Mouse (Mus musculus) heart, postnatal 10 days (tissue): ENCODE measurements at regions not wholly inside any gene's neighbourhood (a gene's known extent, or its start where the extent isn't known, plus 50 kb on each side); places are given as distances from the start of the nearest gene placed in this dataset.

Experiments used
- DNase-seq, 2 experiments: peaks; one replicate each; pipeline ENCODE4 v3.0.0; 2021
- intact Hi-C: fragments of 180-260 bp; cut with DNase I; formaldehyde crosslinking; loops from one replicate; pipeline ENCODE4 v1.15.1; 2025

- intact Hi-C loops: no loop called here
- no peak for DNase-seq
Measured at GRCm38 (mm10) chr1:67359824-67360223, 237.0 kb downstream of the Cps1 start.

DNA sequence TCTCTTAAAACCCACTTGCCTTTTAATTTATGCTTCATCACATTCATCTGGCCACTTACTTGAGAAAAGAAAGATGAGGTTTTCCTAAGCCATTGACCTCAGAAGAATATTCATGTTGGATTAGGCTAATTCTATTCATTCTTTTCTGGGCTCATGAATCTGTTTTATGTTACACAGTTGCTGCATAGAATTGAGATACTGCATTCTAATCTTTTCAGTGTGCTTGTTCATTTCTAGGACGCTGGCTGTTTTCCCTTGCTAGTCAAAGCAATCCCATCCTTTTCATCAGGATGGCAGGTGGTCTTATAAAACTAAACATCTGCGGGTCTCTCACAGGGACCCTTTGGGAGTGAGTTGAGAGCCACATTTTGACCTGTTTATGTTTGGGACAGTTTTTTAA is 243.2 kb downstream of the Cps1 start:
- DNase-seq: no peak
- intact Hi-C loops: no loop called here

- DNase-seq: no peak
- intact Hi-C loops: no loop called here
Measured at GRCm38 (mm10) chr1:67366485-67366884, 243.7 kb downstream of the Cps1 start.

DNA sequence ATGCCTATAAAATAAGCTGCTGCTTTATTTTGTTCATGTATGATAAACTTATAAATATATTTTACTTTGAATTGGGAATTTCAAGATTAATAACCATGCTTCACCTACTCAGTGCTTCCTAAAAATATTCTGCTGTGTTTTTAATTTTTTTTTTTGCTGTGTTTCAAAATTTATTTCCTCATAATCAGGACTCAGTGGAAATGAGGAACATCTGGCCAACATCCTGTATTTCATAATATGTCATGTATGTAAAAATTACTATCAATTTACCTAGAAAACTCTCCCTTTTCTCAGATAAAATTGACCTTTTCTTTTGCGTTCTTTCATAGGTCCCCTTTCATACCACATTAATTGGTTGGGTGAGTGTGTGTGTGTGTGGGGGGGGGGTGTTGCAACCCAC is 259.5 kb downstream of the Cps1 start:
- intact Hi-C loops: no loop called here
- no peak for DNase-seq

DNA sequence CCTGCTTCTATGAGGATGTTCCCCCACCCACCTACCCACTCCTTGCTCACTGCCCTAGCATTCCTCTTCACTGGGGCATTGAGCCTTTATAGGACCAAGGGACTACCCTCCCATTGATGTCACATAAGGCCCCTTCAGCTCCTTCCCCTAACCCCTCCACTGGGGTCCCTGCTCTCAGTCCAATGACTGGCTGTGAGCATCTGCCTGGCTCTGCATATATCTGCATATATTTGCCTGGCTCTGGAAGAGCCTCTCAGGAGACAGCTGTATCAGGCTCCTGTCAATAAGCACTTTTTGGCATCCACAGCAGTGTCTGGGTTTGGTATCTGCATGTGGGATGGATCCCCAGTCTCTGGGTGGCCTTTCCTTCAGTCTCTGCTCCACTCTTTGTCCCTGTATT is 262.6 kb downstream of the Cps1 start:
- no peak for DNase-seq
- intact Hi-C loops: no loop called here

GRCm38 (mm10) chr1:67386877-67387276 is 264.1 kb downstream of the Cps1 start:
- DNase-seq: no peak
- intact Hi-C loops: no loop called here

GRCm38 (mm10) chr1:67397757-67398446 is 275.1 kb downstream of the Cps1 start:
- DNase-seq: peak; percentile 2
- intact Hi-C loops: no loop called here

DNA sequence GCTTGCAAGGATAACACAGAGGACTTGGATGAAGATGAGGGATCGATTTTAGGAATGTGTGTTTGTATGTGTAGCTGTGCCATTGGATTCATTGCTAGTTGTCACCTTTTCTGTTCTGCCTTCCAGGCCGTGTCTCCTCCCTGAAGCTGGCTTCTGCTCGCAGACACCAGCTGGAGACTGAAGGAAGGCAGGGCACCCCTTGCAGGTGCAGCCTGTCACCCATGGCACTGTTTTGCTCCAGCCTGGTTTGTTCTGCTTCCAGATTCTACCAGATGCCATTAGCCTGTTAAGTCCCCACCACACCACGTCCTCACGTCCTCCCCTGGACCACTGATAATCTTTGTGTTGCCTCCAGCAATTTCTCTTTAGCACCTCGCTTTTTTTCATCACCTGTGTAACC is 286.7 kb downstream of the Cps1 start:
- intact Hi-C loops: no loop called here
- no peak for DNase-seq

- intact Hi-C loops: no loop called here
- no peak for DNase-seq
Measured at GRCm38 (mm10) chr1:67417196-67417595, 294.4 kb downstream of the Cps1 start.

DNA sequence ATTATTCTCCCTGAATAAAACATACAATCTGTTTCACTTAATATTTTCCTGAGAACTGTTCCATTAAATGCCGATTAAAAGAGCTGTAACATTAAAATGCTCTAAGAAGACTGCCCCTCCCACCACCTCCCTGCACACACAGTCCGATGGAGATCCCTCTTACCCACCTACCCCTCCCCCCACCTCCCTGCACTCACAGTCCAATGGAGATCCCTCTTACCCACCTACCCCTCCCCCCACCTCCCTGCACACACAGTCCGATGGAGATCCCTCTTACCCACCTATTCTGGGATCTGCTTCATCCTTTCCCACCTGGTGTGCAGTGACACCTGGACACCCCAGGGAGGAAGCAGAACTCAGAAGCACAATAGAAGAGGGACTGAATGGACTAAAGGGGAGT is 305.6 kb downstream of the Cps1 start:
- intact Hi-C loops: no loop called here

DNA sequence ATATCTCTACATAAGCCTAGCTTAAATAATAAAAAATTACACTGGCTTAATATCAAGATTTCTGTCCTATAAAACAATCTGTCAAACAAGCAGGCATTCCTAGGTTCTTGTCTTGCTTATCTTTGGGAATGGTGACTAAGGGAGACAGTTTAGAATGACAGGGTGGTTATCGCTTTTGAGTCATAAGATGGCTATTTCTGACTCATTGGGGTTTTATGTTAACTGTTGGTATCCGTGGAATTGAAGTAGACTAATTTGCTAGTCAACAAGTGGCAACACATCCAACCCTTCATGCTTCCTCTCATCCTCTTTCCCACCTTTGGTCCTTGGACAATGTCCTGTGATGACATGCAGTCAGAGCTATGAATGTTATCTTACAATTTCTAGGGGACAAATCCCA is 328.0 kb downstream of the Cps1 start:
- intact Hi-C loops: no loop called here
- DNase-seq: no peak

More for the DNA sequence above, 305.6 kb downstream of the Cps1 start:
- DNase-seq: no peak

DNA sequence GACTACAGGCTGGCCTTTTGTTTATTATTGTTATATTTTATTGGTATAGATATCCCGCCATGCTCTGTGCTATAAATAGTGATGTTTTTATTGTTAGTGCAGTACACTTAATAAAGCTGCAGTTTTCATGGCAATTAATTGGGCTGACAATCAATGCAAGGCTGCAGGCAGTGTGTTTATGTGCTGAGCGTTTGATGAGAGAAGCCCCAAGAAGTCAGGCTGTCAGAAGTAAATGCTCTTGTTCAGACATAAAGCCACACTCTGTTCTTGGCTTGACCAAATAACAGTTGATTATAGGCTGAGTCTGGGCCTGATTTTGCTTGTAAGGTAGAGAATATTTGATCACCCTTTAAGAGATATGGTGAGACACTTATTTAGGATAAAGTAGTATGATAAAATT is 341.4 kb downstream of the Cps1 start:
- intact Hi-C loops: no loop called here
- no peak for DNase-seq

DNA sequence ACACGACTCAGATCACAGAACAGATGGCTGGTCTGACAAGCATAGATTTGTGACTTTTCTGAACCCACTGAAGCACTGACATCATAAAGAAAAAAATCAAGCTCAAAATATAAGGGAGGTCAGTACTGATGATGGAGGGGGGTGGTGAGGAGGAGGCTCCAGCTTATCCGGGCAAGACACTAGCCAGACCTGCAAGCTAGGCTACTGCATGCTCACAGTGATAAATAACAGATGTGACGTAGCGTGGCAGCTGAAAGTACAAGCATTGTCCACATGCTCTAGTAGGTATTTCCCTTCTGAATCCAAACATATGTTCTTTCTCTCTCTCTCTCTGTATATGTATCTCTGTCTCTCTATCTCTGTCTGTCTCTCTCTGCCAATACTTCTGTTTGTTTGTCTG is 342.7 kb downstream of the Cps1 start:
- intact Hi-C loops: no loop called here

DNA sequence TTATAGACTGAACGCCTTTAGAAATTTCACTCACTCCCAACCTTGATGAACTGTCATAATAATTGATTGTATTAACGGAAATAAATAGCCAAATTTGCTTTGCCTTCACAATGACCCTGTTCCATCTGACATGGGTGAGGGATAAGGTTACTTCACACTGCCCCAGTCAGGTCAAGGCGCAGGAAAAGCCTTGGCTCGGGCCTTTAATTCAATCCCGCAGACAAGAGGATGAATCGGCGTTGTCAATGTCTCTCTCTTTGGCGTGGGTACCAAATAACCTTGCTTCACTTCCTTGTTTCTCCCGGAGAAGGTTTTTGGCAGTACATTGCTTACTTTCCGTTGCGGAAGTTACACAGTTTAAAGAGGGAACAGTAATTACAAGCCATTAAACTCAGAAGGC is 354.2 kb downstream of the Cps1 start:
- intact Hi-C loops: no loop called here
- no peak for DNase-seq

More for the DNA sequence above, 342.7 kb downstream of the Cps1 start:
- DNase-seq: no peak

- DNase-seq: peak in 1 of 2 experiments; percentile 0
- intact Hi-C loops: no loop called here
Measured at GRCm38 (mm10) chr1:67477966-67478365, 355.1 kb downstream of the Cps1 start.

DNA sequence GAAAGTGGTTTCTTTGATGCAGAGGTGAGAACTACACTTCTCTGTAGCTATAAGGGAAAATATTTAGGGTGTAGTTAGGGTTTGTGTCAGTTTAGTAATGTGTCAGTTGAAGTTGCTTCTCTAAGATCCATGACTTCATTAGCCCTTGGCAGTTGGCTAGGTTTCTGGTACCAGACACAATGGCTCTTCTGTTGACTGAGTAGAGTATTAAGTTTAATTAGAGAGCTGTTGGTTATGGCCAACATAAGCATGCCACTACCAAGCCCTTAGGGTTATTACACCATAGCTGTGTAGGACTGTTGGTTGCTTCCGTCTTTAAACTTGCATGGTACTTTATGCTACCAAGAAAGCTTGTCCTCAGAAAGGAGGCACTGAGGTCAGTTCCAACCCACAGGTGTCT is 359.1 kb downstream of the Cps1 start:
- DNase-seq: no peak
- intact Hi-C loops: no loop called here

- intact Hi-C loops: no loop called here
- no peak for DNase-seq
Measured at GRCm38 (mm10) chr1:67504140-67504539, 381.3 kb downstream of the Cps1 start.

- intact Hi-C loops: no loop called here
- DNase-seq: no peak
Measured at GRCm38 (mm10) chr1:67505746-67506145, 382.9 kb downstream of the Cps1 start.

- intact Hi-C loops: no loop called here
- no peak for DNase-seq
Measured at GRCm38 (mm10) chr1:67518295-67518694, 395.5 kb downstream of the Cps1 start.

DNA sequence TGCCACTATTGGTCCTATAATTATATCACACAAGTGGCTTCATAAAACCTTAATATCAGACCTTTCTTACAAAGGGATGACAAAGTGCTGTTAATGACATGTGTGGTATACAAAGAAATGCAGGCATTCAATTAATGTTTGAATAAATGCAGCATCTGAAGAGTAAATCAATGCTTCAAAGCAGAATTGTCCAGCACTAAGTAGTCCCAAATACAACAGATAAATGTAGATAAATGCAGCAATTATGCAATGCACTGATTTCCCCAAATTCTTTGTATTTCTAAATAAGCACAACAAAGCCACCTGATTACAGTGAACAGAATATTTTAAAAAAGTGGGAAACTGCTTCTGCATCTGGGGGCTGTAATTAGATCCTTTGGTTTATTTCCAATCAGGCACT is 435.9 kb downstream of the Cps1 start:
- no peak for DNase-seq
- intact Hi-C loops: no loop called here

DNA sequence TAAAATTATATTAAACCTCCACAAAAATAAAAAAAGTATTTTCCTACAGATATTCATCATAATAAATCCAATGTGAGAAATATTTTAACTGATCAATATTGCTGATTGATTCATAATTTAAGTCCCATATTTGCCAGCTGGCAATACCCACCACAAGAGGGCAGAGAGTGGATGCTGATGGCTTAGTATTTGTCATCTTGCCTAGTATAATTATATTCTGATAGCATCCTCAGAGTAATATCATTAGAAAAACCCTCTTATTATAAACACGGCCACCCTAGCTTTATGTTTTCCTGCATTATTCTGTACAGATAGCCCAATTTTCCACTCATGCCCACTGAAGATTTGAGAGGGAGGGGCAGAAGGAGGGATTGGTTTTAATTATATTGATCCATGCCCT is 436.4 kb downstream of the Cps1 start:
- DNase-seq: no peak
- intact Hi-C loops: no loop called here

- no peak for DNase-seq
- intact Hi-C loops: no loop called here
Measured at GRCm38 (mm10) chr1:67571616-67572015, 448.8 kb downstream of the Cps1 start.

DNA sequence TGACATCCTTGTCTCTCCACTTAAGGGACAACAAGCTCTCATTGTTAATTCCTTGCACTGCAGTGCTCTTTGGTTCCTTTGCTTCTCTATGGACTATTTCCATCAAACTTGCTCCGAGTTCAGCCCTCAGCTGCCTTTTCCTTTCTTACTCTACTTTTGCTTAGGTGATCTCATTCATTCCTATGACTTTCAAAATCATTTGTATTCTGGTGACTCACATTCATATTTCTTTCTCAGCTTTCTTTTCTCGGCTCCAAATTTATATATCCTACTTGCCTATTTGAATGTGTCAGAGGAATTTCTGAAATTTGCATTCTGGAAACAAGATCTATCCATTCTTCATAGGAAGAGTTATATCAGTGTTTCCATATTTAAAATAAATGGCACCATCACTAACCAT is 456.9 kb downstream of the Cps1 start:
- intact Hi-C loops: no loop called here
- no peak for DNase-seq
